Mouse (Mus musculus) ovary, postnatal 36 days (tissue): Measurements from ENCODE around the gene Kcnn1.
"Not testable (repeated sequence)": the region's sequence is repeated elsewhere in the genome, so short reads cannot be mapped to it uniquely, and the experiment has no call there.

Source experiments
- DNase-seq: peaks from one replicate; pipeline ENCODE4 v3.0.0; 2022; ENCODE audit warnings: low spot score, mixed read lengths

Gene Kcnn1

GRCm38 (mm10) chr8:70841147-70842072 lies 21.6 kb downstream of the Kcnn1 start:
- peak; percentile 90 for DNase-seq

DNA sequence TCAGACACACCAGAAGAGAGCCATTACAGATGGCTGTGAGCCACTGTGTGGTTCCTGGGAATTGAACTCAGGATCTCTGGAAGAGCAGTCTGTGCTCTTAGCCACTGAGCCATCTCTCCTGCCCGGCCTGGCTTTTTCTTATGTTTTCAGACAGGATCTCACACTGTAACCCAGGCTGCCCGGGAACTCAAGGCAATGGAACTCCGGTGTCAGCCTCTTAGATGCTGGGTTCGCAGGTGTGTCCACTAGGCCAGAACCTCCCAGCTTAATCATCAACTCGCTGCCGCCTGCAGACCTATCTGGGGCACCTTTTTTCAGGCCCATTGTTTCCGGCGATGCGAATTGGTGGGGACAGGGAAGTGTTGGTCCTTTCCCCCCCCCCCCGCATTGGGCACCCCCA lies 22.5 kb downstream of the Kcnn1 start:
- DNase-seq, result no peak

DNA sequence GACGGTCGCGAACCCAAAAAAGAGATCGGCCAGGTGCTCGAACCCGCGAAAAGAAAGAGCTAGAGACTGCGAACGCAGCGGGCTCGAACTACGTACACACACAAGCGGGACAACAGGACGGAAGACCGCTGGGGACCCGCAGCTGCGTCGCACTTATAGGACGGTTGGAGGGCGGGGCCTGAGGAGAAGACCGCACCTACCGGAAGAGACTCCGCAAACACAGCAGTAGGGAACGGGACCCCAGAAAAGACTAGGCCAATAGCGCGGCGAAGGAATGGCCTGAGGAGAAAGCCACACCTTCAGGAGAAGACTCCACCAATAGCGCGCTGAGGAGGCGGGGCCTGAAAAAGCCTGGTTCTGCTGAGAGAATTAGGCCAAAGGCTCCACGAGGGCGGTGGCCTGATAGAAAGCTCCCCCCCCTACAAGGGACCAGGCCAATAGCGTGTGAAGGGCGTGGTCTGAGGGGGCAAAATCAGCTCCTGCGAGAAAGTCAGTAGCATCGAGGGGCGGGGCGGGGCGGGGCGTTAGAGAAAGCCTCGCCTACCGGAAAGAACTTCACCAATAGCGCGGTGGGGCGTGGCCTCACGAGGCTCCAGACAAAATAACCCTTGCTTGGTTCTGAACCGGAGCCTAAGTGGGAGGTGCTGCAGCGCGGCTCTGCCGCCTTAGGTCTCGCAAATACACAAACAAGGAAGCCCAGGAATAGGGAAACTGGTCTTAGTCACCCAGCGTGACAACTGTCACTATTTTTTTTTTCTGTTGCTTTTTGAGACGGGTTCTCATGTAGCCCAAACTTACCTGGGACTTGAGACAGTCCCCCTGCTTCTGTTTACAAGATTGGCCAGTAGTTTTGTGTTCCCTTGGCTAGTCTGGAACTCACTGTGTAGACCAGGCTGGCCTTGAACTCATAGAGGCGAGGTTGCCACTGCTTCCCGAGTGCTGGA lies 23.4 kb downstream of the Kcnn1 start, which contains the start of gene Arrdc2:
Gene Arrdc2, minus strand, starts transcription at position 313 of the 944 bp plus-strand sequence.
- peak; percentile 97 for DNase-seq

- DNase-seq, result no peak
Observed at GRCm38 (mm10) chr8:70838654-70839407, 24.2 kb downstream of the Kcnn1 start.

DNA sequence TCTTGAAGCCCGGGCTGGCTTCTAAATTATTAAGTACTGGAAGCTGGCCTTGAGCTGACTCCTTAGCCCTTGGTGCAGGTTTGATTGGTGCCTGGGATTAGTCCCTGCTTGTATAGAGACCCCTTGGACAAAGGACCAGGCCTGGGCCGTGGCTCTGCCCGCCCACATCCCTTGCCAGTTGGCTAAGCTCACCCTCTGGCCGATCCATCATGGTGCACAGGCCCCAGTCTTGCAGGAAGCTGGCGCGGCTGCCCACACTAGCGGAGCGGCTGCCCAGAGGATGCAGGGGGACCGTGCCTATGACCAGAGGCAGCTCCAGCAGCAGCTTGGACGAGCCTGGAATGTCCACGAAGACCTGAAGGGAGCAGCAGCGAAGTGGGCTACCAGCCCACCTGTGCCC lies 26.4 kb downstream of the Kcnn1 start:
- no peak for DNase-seq

- no peak for DNase-seq
Observed at GRCm38 (mm10) chr8:70834071-70834470, 29.0 kb downstream of the Kcnn1 start.

DNA sequence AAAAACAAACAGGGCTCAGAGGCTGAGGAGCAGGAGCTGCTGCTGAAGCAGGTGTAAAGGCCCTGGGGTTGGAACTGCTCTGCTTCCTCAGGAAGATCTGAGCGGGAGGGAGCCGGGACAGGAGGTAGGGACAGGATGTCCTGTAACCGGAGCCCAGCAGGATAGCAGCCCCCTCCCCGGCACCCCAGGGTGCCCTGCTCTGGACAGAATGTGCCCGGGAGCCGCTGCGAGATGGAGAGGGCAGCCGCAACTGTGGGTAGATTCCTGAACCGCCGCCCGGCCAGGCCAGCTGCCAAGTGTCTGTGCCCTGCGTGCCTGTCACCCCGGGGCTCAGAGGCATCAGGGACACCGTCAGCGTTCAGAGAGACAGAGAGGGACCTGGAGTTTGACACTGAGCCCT lies 29.5 kb downstream of the Kcnn1 start:
- peak; percentile 50 for DNase-seq

GRCm38 (mm10) chr8:70833018-70833482 lies 30.0 kb downstream of the Kcnn1 start:
- no peak for DNase-seq

DNA sequence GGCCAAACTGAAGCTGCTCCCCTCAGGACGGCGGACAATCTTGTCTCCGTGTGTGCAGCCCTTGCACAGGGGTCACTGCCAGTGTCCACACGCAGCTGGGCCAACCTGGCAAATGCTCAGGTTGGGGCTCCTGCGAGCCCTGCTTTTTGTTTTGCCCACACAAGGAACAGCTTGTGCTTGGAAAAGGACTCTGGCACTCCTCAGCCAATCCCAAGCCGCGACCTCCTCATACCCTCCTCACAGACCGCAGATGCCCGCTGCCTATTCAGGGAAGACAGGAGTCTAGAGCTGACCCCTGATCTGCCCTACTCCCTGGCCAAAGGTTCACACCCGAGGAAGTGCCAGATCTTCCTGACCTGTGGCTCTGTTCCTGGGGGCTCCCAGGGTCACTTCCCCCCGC lies 30.7 kb downstream of the Kcnn1 start:
- no peak for DNase-seq

GRCm38 (mm10) chr8:70831517-70831916 lies 31.5 kb downstream of the Kcnn1 start:
- DNase-seq, result no peak

- no peak for DNase-seq
Observed at GRCm38 (mm10) chr8:70827796-70828195, 35.3 kb downstream of the Kcnn1 start.

- no peak for DNase-seq
Observed at GRCm38 (mm10) chr8:70827010-70827409, 36.0 kb downstream of the Kcnn1 start.

DNA sequence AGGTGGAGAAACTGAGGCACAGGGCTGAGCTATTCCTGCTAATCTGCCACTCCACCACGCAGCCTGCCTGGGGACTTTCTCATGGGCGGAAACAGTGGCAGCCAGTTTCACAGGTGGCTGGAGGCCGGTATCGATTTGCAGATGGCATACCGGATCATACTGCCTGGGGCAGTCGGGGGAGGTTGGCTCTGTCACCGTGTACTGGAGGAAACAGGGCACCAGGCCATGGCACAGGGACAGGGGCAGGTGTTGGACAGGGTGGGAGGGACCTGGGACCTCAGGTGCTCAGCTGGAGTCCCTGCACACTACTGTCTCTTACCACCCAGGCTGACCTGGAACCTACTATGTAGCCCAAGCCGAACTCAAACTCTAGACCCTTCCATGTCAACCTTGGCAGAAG lies 37.2 kb downstream of the Kcnn1 start:
- no peak for DNase-seq

DNA sequence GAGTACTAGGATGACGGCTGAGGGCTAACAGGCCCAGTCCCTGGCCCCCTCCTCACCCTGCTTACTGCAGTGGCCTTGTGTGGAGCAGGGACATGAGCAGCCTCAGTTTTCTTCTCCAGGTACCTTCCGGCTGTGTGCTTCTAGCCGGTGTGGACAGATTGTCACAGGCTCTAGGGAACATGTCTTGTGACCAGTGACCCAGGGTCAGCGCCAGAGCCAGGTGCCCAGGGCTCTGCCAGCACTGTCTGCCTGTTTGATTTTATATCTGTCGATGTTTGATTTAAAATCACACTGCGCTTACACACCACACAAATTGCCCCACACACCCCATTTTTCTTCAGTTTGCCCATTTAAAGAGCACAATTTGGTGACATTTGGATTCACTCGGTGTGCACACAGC lies 39.3 kb downstream of the Kcnn1 start:
- DNase-seq, result no peak

DNA sequence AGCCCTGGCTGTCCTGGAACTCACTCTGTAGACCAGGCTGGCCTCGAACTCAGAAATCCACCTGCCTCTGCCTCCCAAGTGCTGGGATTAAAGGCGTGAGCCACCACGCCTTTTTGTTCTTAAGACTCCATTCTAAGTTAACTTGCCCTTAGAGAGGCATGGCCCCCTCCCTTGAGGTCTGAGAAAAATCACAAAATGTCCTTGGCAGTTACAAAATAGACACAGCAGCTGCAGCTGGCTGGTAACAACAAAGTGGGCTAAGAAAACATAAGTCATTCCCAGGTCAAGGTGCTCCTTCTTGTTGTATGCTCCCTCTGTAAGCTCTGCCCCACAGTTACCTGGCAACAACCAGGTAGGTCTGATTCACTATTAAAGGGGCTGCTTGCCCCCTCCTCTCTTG lies 40.5 kb downstream of the Kcnn1 start:
- not testable (repeated sequence) for DNase-seq

- no peak for DNase-seq
Observed at GRCm38 (mm10) chr8:70821992-70822391, 41.1 kb downstream of the Kcnn1 start.

DNA sequence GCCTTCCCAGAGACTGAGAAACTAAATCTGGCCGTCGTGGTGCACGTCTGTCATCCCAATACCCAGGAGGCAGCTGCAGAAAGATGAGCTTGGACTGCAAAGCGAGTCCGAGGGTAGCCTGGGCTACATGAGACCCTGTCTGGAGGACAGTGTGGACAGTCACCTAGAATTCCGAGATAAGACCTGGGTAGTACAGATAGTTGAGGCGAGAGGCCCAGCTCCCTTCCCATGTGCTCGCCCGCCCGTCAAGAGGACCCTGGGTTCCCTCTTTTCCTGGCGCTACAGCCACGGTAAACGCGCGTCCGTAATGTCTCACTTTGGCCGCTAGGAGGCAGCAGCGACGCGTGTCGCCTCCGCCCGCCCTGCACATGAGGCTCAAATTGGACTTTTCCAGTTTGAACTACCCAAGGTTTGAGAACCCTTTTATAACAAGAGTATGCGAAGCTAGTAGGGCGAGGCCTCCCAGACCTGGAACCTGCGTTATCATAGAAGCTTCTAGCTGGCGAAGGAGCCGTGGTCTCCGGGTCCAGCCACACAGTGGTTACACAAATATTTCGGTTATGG lies 41.6 kb downstream of the Kcnn1 start:
- peak; percentile 70 for DNase-seq

- DNase-seq, result peak; percentile 34
Observed at GRCm38 (mm10) chr8:70820101-70820935, 42.7 kb downstream of the Kcnn1 start.

- DNase-seq, result no peak
Observed at GRCm38 (mm10) chr8:70816679-70817078, 46.4 kb downstream of the Kcnn1 start.

- DNase-seq, result no peak
Observed at GRCm38 (mm10) chr8:70812885-70813284, 50.2 kb downstream of the Kcnn1 start.
